Mouse (Mus musculus) CH12.LX (cell line): ENCODE measurements around the gene Slc15a1. TPM values are rescaled to one million over a fixed set of nuclear protein-coding genes. Genes with fewer than 3 reads are reported as not detected.

Experiments used
- DNase-seq: peaks from one replicate; pipeline ENCODE4 v3.0.0-alpha.2; 2013; ENCODE audit errors: extremely low read depth
- H3K27ac ChIP-seq: 2 replicates; pipeline ENCODE4 v1.5.1; 2012; ENCODE audit warnings: low read depth, mild to moderate bottlenecking, control low read depth, moderate library complexity; ENCODE audit not compliant: insufficient read depth
- H3K27me3 ChIP-seq: replicated peaks from 2 replicates; pipeline ENCODE3; 2012; ENCODE audit warnings: inconsistent platforms
- H3K36me3 ChIP-seq, 2 experiments: replicated peaks in 1 of 2; 2 replicates each; pipeline versions ENCODE3 to v1.6.1; 2012; ENCODE audit warnings: inconsistent platforms in 1 of 2, low read length in 1 of 2, mild to moderate bottlenecking in 1 of 2, mixed read lengths in 1 of 2, moderate library complexity in 1 of 2; ENCODE audit not compliant: control insufficient read depth in 1 of 2, insufficient read depth in 1 of 2
- H3K4me1 ChIP-seq, 2 experiments: 2 replicates each; pipeline ENCODE4 v1.6.1; 2012; ENCODE audit warnings: inconsistent platforms in 1 of 2, moderate library complexity in 1 of 2; ENCODE audit not compliant: insufficient read depth in 2 of 2, control insufficient read depth in 1 of 2
- H3K4me2 ChIP-seq: 2 replicates; pipeline ENCODE4 v1.6.1; 2012; ENCODE audit warnings: low read depth, mild to moderate bottlenecking, control low read depth; ENCODE audit not compliant: poor library complexity, insufficient read depth, severe bottlenecking
- H3K4me3 ChIP-seq, 3 experiments: fragments of 150-350 bp in 1 of 3; sonication (generic) in 1 of 3; replicated peaks in 1 of 3; 2 replicates each; pipeline versions ENCODE3 to v1.5.1; 2011 to 2012; ENCODE audit warnings: low read depth in 2 of 3, low read length in 2 of 3, mild to moderate bottlenecking in 2 of 3, moderate library complexity in 2 of 3, control low read depth in 1 of 3, improper control_type of control experiment in 1 of 3, inconsistent platforms in 1 of 3, mixed read lengths in 1 of 3; ENCODE audit not compliant: poor library complexity in 1 of 3
- H3K79me2 ChIP-seq: replicated peaks from 2 replicates; pipeline ENCODE4 v1.6.1; 2012; ENCODE audit warnings: mild to moderate bottlenecking, moderate library complexity; ENCODE audit not compliant: control insufficient read depth, poor library complexity, insufficient read depth, severe bottlenecking; ENCODE audit errors: extremely low read depth
- H3K9ac ChIP-seq: 2 replicates; pipeline ENCODE4 v1.6.1; 2012; ENCODE audit warnings: low read depth, mild to moderate bottlenecking, control low read depth, moderate library complexity; ENCODE audit not compliant: insufficient read depth
- H3K9me3 ChIP-seq: replicated peaks from 2 replicates; pipeline ENCODE3; 2012; ENCODE audit warnings: low read length, inconsistent platforms, mixed read lengths
- CTCF ChIP-seq, 2 experiments: IDR thresholded peaks in 1 of 2; conservative IDR thresholded peaks in 1 of 2; 2 replicates each; pipeline ENCODE4 v1.5.1; 2011 to 2012; ENCODE audit warnings: low read depth in 2 of 2, low read length in 2 of 2, improper control_type of control experiment in 1 of 2, inconsistent platforms in 1 of 2, mild to moderate bottlenecking in 1 of 2, moderate library complexity in 1 of 2
- HCFC1 ChIP-seq: IDR thresholded peaks from 2 replicates; pipeline ENCODE4 v1.6.1; 2012; ENCODE audit warnings: low read depth, mild to moderate bottlenecking, inconsistent platforms, low read length, improper control_type of control experiment
- JUN ChIP-seq: IDR thresholded peaks from 2 replicates; pipeline ENCODE4 v1.6.1; 2011; ENCODE audit warnings: low read depth, mild to moderate bottlenecking, low read length, improper control_type of control experiment, moderate library complexity; ENCODE audit not compliant: insufficient read depth
- MEF2A ChIP-seq: IDR thresholded peaks from 2 replicates; pipeline ENCODE4 v1.6.1; 2014; ENCODE audit warnings: low read depth, mild to moderate bottlenecking, inconsistent platforms, low read length, improper control_type of control experiment, borderline replicate concordance
- MXI1 ChIP-seq: IDR thresholded peaks from 2 replicates; pipeline ENCODE4 v1.6.1; 2011; ENCODE audit warnings: mild to moderate bottlenecking, low read depth, low read length, improper control_type of control experiment
- NRF1 ChIP-seq: IDR thresholded peaks from 2 replicates; pipeline ENCODE4 v1.6.1; 2014; ENCODE audit warnings: low read depth, mild to moderate bottlenecking, inconsistent platforms, low read length, improper control_type of control experiment, moderate library complexity
- RAD21 ChIP-seq: IDR thresholded peaks from 2 replicates; pipeline ENCODE4 v1.6.1; 2011; ENCODE audit warnings: low read depth, mild to moderate bottlenecking, low read length, improper control_type of control experiment, moderate library complexity
- SMC3 ChIP-seq: IDR thresholded peaks from 2 replicates; pipeline ENCODE4 v1.6.1; 2011; ENCODE audit warnings: low read depth, low read length, improper control_type of control experiment
- ZC3H11A ChIP-seq: IDR thresholded peaks from 2 replicates; pipeline ENCODE4 v1.6.1; 2012; ENCODE audit warnings: low read depth, mild to moderate bottlenecking, inconsistent platforms, low read length, improper control_type of control experiment
- ZKSCAN1 ChIP-seq: IDR thresholded peaks from 2 replicates; pipeline ENCODE4 v1.6.1; 2012; ENCODE audit warnings: low read depth, inconsistent platforms, low read length, improper control_type of control experiment, borderline replicate concordance
- ZNF384 ChIP-seq: IDR thresholded peaks from 2 replicates; pipeline ENCODE4 v1.6.1; 2012; ENCODE audit warnings: low read depth, low read length, improper control_type of control experiment, inconsistent platforms
- dilution Hi-C: fragments of 300-500 bp; cut with MboI; formaldehyde crosslinking; loops from 2 replicates; pipeline ENCODE4 v1.14.3; 2020; ENCODE audit warnings: low sequenced_read_pairs; ENCODE audit not compliant: extremely low pct_unique_long_range_greater_than_20kb, extremely low pct_ligation_motif_present
- in situ Hi-C: fragments of 300-500 bp; cut with MboI; formaldehyde crosslinking; loops from 3 replicates; pipeline ENCODE4 v1.14.3; 2019; ENCODE audit warnings: low sequenced_read_pairs, low pct_ligation_motif_present, low pct_unique_long_range_greater_than_20kb, mixed read lengths
- polyA plus RNA-seq: library from polyadenylated mRNA; unstranded; fragments of >175 nt; gene quantifications from 2 replicates; pipeline ENCODE4 v1.2.1, GENCODE M21; 2012; ENCODE audit warnings: low read depth; ENCODE audit not compliant: insufficient read length
- total RNA-seq, 2 experiments: library from RNA; depleted of rRNA; stranded (reverse); fragments of 300-350 nt in 1 of 2; fragments of >200 nt in 1 of 2; gene quantifications; 2 replicates each; pipeline ENCODE4 v1.2.3; 2012 to 2014

Slc15a1 gene
- total and polyA plus RNA-seq, 3 experiments, result 0.04 to 0.19 TPM; not detected in 1

DNA sequence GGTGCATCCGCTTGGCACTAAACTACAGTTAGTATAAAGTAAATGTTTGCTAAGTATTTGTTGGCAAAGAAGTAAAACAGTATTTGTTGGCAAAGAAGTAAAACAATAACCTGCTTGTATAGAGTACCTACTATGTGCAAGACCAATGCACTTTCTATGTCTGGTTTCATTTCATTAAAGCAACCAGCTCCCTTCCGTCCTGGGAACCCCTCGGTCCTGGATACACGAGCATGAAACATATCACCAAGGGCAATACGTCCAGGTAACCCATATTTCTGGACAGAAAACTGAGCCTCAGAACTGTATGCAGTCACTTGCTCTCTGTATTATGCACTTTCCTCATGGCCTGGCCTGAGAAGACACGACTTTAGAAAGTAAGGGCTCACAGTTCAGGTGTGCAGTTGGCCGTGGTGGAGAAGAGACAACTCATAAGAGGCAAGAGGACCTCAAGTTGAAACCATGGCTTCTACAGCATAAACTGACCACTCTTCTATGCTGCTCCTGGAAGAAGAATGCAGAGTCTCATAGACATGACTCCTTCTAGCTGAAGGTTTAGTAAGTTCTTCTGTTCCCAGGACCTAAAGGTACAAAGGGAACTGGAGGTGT lies 53.5 kb downstream of the Slc15a1 start:
- H3K36me3 ChIP-seq, result no peaks in the 10 kb centered on the region
- H3K4me3 ChIP-seq, result no peak overlapping the region
- H3K27ac ChIP-seq, result no peak overlapping the region
- peaks cover 2 to 8% of the 10 kb centered on the region in 2 experiments; a peak in 1 of 4 replicates for H3K4me1 ChIP-seq
- H3K9me3 ChIP-seq, result peaks cover 5% of the 10 kb centered on the region
- TF ChIP-seq ZKSCAN1, result peak; percentile 79
- TF ChIP-seq JUN, result no peak
- H3K79me2 ChIP-seq, result no peaks in the 10 kb centered on the region
- H3K27me3 ChIP-seq, result peaks cover 2% of the 10 kb centered on the region
- in situ Hi-C loops, result loop anchor here (5.0 to 10.0 kb wide), 3 partner anchors 179 to 617 kb away; no protein-coding TSS in a partner anchor
- no peak overlapping the region for H3K9ac ChIP-seq
- DNase-seq, result no peak
- dilution Hi-C loops, result no loop called here
- no peak overlapping the region for H3K4me2 ChIP-seq

DNA sequence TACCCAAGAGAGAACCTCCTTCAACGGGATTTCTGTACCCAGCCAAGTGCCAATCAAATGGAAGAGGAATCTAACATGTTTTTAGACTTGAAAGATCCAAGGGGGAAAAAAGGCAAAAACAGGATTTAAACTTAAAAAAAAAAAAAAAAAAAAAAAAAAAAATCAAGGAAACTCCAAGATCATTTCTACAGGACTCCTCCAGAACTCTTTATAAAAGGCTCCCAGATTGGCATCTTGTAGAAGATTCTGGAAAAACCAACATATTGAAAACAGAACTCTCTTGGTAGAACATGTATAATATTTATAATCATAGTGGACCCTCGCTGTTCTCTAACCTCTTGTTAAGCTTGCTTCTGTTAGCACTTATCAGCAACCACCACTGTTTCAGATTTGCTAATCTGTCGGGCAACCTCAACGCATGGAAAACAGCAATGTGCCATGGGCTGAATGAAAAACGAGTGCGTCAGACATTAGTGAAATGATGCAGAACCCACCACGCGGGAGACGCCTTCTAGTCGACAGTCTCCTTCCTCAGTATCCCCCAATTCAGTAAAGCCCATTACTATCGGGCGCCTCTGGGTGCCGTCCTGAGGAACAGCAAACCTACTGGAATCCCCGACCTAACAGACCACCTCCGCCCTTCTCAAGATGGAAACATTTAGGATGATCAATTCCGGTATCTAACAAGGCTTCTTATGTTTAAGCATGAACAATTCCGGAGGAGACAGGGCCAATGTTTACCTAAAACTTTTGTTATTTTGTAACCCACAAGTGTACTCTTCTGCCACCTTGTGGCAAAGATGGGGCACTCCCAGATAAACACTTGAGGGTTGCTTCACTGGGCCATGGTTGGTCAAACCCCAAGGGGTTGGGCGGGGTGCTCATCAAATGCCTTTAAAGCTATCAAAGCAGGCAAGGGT lies 54.3 kb downstream of the Slc15a1 start:
- Histone ChIP-seq H3K4me2 (peak overlapping the region; percentile 97), H3K27me3 (peaks cover 2% of the 10 kb centered on the region), H3K36me3 (no peaks in the 10 kb centered on the region), H3K4me3 (peak overlapping the region; percentile 35 to 59 (median 44)), H3K4me1 (peaks cover 2 to 8% of the 10 kb centered on the region in 2 experiments; a peak in 1 of 4 replicates), H3K27ac (no peak overlapping the region)
- peak; percentile 85 for DNase-seq
- dilution Hi-C loops, result no loop called here
- 0 out of 2 replicates have a peak, but pooled peaks have one; percentile 23 for TF ChIP-seq MXI1
- peak; percentile 48 to 87 for TF ChIP-seq CTCF (conservative IDR thresholded peaks at IDR 0.05 in 1 of 2, IDR thresholded peaks at IDR 0.05 in 1 of 2; ENCODE audit: low read depth in 2 of 2, low read length in 2 of 2)
- peak; percentile 70 for TF ChIP-seq ZNF384
- no peak for TF ChIP-seq MEF2A
- TF ChIP-seq RAD21, result peak; percentile 78
- TF ChIP-seq SMC3, result peak; percentile 83
- TF ChIP-seq NRF1, result no peak
- TF ChIP-seq HCFC1, result no peak
- TF ChIP-seq ZC3H11A, result peak; percentile 65
- TF ChIP-seq, all 38 proteins: peak for 6
- peaks cover 5% of the 10 kb centered on the region for H3K9me3 ChIP-seq
- in situ Hi-C loops, result loop anchor here (5.0 to 10.0 kb wide), 3 partner anchors 178 to 616 kb away; no protein-coding TSS in a partner anchor
- no peaks in the 10 kb centered on the region for H3K79me2 ChIP-seq
- peak overlapping the region; percentile 72 for H3K9ac ChIP-seq
